Mouse (Mus musculus) liver, postnatal 0 days (tissue): ENCODE measurements around the gene Rfx1.

ENCODE experiments used
- CTCF ChIP-seq: sonication (generic); IDR thresholded peaks from 2 replicates; pipeline ENCODE4 v1.5.1; 2016; ENCODE audit warnings: antibody characterized with exemption, low read depth
- EP300 ChIP-seq: IDR thresholded peaks from 2 replicates; pipeline ENCODE4 v1.6.1; 2016; ENCODE audit warnings: antibody characterized with exemption, low read depth, mild to moderate bottlenecking

- TF ChIP-seq CTCF (peak; percentile 6; the same call in 1 of the 2 replicates), EP300 (peak; percentile 62)
These were observed 13.9 kb upstream of the Rfx1 start for GRCm38 (mm10) chr8:84052746-84053145.
